Mouse (Mus musculus) thymus, adult 2 months (tissue): ENCODE measurements at regions not wholly inside any gene's neighbourhood (a gene's known extent, or its start where the extent isn't known, plus 50 kb on each side); places are given as distances from the start of the nearest gene placed in this dataset.

Experiments used
- CTCF ChIP-seq: fragments of 200-500 bp; IDR thresholded peaks from 2 replicates; pipeline ENCODE4 v1.5.1; 2012; ENCODE audit warnings: mild to moderate bottlenecking, control low read depth, low read length, moderate library complexity, borderline replicate concordance; ENCODE audit not compliant: control insufficient read depth, poor library complexity, insufficient read depth; ENCODE audit errors: extremely low read depth
- POLR2A ChIP-seq: fragments of 200-500 bp; IDR thresholded peaks from 2 replicates; pipeline ENCODE4 v1.6.1; 2012; ENCODE audit warnings: mild to moderate bottlenecking, low read length, control low read depth, moderate library complexity; ENCODE audit not compliant: control insufficient read depth, poor library complexity, insufficient read depth; ENCODE audit errors: extremely low read depth

GRCm38 (mm10) chr15:11693772-11694270 lies 213.3 kb downstream of the Npr3 start:
- no peak for TF ChIP-seq CTCF
- TF ChIP-seq POLR2A: no peak
